8 mouse cellular contexts compared by ENCODE assay signal in genomic region chr5:67797006-67797958, GRCm38 (mm10). TPM values are rescaled to one million over a fixed set of nuclear protein-coding genes. Genes with fewer than 3 reads are reported as not detected.
A peak's percentile ranks its signal among the peaks of the same experiment; 100 is the strongest.
DNase-seq lines count a peak whose midpoint lies in the region; ATAC-seq and TF ChIP-seq lines count a peak whose summit lies in the region.

No protein-coding gene starts in this region.

- no peak overlapping the region for H3K4me3 ChIP-seq in heart, adult 2 months
- no peak overlapping the region for H3K4me3 ChIP-seq in heart, embryonic 10.5 days
- H3K4me3 ChIP-seq in lung, embryonic 14.5 days (ENCODE audit: low read depth, low read length): no peak overlapping the region

- no peak for TF ChIP-seq POLR2A in heart, adult 2 months (IDR thresholded peaks at IDR 0.05; ENCODE audit: insufficient read depth, low read depth, low read length)

- peak; percentile 56 for ATAC-seq in lung, embryonic 14.5 days (ENCODE audit: insufficient read depth)

- H3K9me3 ChIP-seq in heart, embryonic 10.5 days: no peaks in the 10 kb centered on the region
- H3K9me3 ChIP-seq in lung, embryonic 14.5 days (ENCODE audit: low read depth, low read length): no peaks in the 10 kb centered on the region

- no peaks in the 10 kb centered on the region for H3K27me3 ChIP-seq in heart, adult 2 months (ENCODE audit: control insufficient read depth, insufficient read depth, low read length)
- H3K27me3 ChIP-seq in heart, embryonic 10.5 days (ENCODE audit: insufficient read depth, poor library complexity, severe bottlenecking): no peaks in the 10 kb centered on the region
- no peaks in the 10 kb centered on the region for H3K27me3 ChIP-seq in lung, embryonic 14.5 days (ENCODE audit: insufficient read depth, low read length)

- peak; percentile 15; the same call in 1 of the 2 replicates for TF ChIP-seq CTCF in heart, adult 2 months (IDR thresholded peaks at IDR 0.05)
- no peak for TF ChIP-seq CTCF in lung, embryonic 14.5 days (IDR thresholded peaks at IDR 0.05; ENCODE audit: low read depth)

- H3K27ac ChIP-seq in heart, adult 2 months: peak overlapping the region; percentile 56
- H3K27ac ChIP-seq in heart, embryonic 10.5 days: no peak overlapping the region
- H3K27ac ChIP-seq in lung, embryonic 14.5 days (ENCODE audit: low read depth): peak overlapping the region; percentile 69; the same call in 1 of the 2 replicates

- H3K36me3 ChIP-seq in heart, adult 2 months (ENCODE audit: control insufficient read depth, insufficient read depth, low read length): peaks cover 8% of the 10 kb centered on the region
- H3K36me3 ChIP-seq in heart, embryonic 10.5 days: no peaks in the 10 kb centered on the region
- H3K36me3 ChIP-seq in lung, embryonic 14.5 days (ENCODE audit: insufficient read depth): no peaks in the 10 kb centered on the region

- H3K9ac ChIP-seq in heart, adult 2 months (ENCODE audit: low read depth, low read length): no peak overlapping the region
- H3K9ac ChIP-seq in lung, embryonic 14.5 days: no peak overlapping the region

- 33% methylated on average over 14 of the region's 14 CpGs for WGBS in heart, adult 2 months
- 75% methylated on average over 14 of the region's 14 CpGs for WGBS in heart, embryonic 10.5 days
- 52% methylated on average over 14 of the region's 14 CpGs for WGBS in lung, embryonic 14.5 days

- intact Hi-C loops in heart, adult 2 months (cut with DNase I): loop anchor here (5.0 kb wide), 1 partner anchor 50 kb away; the partner anchor contains the start of gene Atp8a1

- 0 out of 2 replicates have a peak overlapping the region, but pooled peaks have one; percentile 13 for H3K4me2 ChIP-seq in lung, embryonic 14.5 days

- H3K4me1 ChIP-seq in heart, adult 2 months (ENCODE audit: control insufficient read depth, insufficient read depth, low read length): peaks cover 16% of the 10 kb centered on the region
- H3K4me1 ChIP-seq in heart, embryonic 10.5 days: peaks cover 17% of the 10 kb centered on the region
- H3K4me1 ChIP-seq in lung, embryonic 14.5 days (ENCODE audit: insufficient read depth): 0 out of 2 replicates have a peak, but pooled peaks cover 4% of the 10 kb centered on the region

- peak; percentile 50 to 60 for DNase-seq in heart, adult 2 months
- no peak for DNase-seq in heart, embryonic 10.5 days (ENCODE audit: low spot score)
- peak; percentile 76 for DNase-seq in brain, adult 2 months (ENCODE audit: low read depth, low spot score)
- peak; percentile 28 for DNase-seq in heart, postnatal 4 days
- peak; percentile 75 for DNase-seq in lung, embryonic 14.5 days
- DNase-seq in adipocyte (ENCODE audit: low spot score): no peak
- DNase-seq in c-Kit-positive CD71-positive TER-119-positive erythroid progenitor cells, embryonic 14.5 days (ENCODE audit: low spot score): no peak
- no peak for DNase-seq in gastrocnemius, adult 8-10 months (ENCODE audit: low spot score in 2 of 2)

- H3K79me2 ChIP-seq in heart, adult 2 months (replicated peaks; ENCODE audit: control insufficient read depth, insufficient read depth, low read length): no peaks in the 10 kb centered on the region

- TF ChIP-seq EP300 in heart, adult 2 months (IDR thresholded peaks at IDR 0.05; ENCODE audit: insufficient read depth, low read depth, low read length): no peak

RNA-seq across cellular contexts. Expression of gene Atp8a1, which starts 50.0 kb away (rescaled TPM):
- 10 to 100 TPM; 21.8 to 21.9 TPM for total RNA-seq in heart, adult 2 months (2021)
- polyA plus RNA-seq in heart, adult 2 months (2012; rRNA removed): 8.8 and 15.3 TPM in 2 replicates
- 16.2 and 19.9 TPM in 2 replicates for polyA plus RNA-seq in heart, embryonic 10.5 days (2016; fragmentation: Nextera tagmentation; extraction: Ambion mirVana)
- 10 to 100 TPM; 16.3 to 19.4 TPM for total RNA-seq in heart, postnatal 4 days (2021)
- polyA plus RNA-seq in lung, embryonic 14.5 days (2014; fragmentation: Nextera tagmentation; extraction: Ambion mirVana): 44.5 and 48.4 TPM in 2 replicates
- total RNA-seq in gastrocnemius, adult 8-10 months (2022): 10 to 100 TPM; 69.0 to 91.3 (median 78.6) TPM

Comparison
In these comparisons a context has a peak if more than half of its experiments do, and no peak if none do; other contexts are left out.
1. DNase-seq: peak in heart, adult 2 months (2 of 2), brain, adult 2 months (single experiment), heart, postnatal 4 days (single experiment) and lung, embryonic 14.5 days (single experiment); none in heart, embryonic 10.5 days (single experiment), adipocyte (single experiment), c-Kit-positive CD71-positive TER-119-positive erythroid progenitor cells, embryonic 14.5 days (single experiment) and gastrocnemius, adult 8-10 months (0 of 2).